Mouse (Mus musculus) stomach, embryonic 15.5 days (tissue): ENCODE data around the gene Samd9l. TPM values are rescaled to one million over a fixed set of nuclear protein-coding genes. Genes with fewer than 3 reads are reported as not detected.

Experiments used
- polyA plus RNA-seq: library from polyadenylated mRNA; unstranded; fragments of >200 nt; fragmentation: Nextera tagmentation; extraction: Ambion mirVana; gene quantifications from 2 replicates; pipeline ENCODE4 v1.2.1, GENCODE M21; 2015

Gene Samd9l
- polyA plus RNA-seq, 1 experiment from 2014 or later = 10.2 TPM

Other genes starting within 250 kb of the Samd9l start
- 4.5 and 5.9 TPM in 2 replicates for gene Hepacam2, start 98.7 kb upstream of the Samd9l start, polyA plus RNA-seq
- 26.7 and 28.4 TPM in 2 replicates for gene Vps50, start 98.8 kb upstream of the Samd9l start, polyA plus RNA-seq